Mouse (Mus musculus): Measurements from ENCODE around the gene Smoc1.

GRCm38 (mm10) chr12:81140594-81141328 is 114.2 kb downstream of the Smoc1 start:
- TF ChIP-seq REST (IDR thresholded peaks at IDR 0.05; ENCODE audit: insufficient read depth, insufficient read length) (no peak), POLR2A (IDR thresholded peaks at IDR 0.05; ENCODE audit: insufficient read length, low read depth) (no peak), TCF12 (IDR thresholded peaks at IDR 0.05; ENCODE audit: insufficient read depth, poor library complexity, severe bottlenecking) (no peak), MAX (IDR thresholded peaks at IDR 0.05; ENCODE audit: low read depth) (no peak), MYOG (IDR thresholded peaks at IDR 0.05; ENCODE audit: control insufficient read depth in 1 of 3, insufficient read depth in 1 of 3, insufficient read length in 2 of 3, low read depth in 2 of 3) (no peak), TCF3 (IDR thresholded peaks at IDR 0.05; ENCODE audit: insufficient read length, low read depth) (no peak), POLR2AphosphoS2 (IDR thresholded peaks at IDR 0.05; ENCODE audit: insufficient read length, low read depth) (no peak), E2F4 (IDR thresholded peaks at IDR 0.05; ENCODE audit: insufficient read depth) (no peak), SRF (IDR thresholded peaks at IDR 0.05; ENCODE audit: control insufficient read depth, insufficient read length, low read depth) (no peak)
